20 mouse cellular contexts compared by ENCODE assay signal in the genomic region with DNA sequence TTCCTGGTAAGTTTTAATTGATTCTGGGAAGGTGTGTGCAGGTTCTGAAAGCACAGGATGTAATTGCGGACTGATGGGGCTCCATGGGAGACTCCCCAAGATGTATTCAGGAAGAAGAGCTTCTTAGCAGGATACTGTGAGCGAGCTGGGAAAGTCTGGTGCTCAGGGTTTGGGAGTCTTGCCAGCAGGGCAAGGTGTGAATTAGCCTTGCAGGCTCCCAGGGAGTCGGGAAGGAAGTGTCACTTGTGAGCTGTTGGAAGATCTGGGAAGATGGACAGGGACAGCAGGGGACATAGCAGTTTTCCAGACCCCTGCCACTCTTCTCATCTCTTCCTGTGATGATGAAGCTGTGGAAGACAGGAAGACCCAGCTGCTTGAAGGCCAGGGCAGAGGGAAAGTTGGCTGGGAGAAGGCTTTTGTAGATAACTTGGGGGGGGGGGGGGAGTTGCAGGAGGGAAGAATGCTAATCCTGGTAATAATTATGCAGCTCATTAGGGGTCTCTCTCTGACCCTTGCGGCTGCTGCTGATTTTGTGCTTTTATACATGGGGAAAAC. TPM values are rescaled to one million over a fixed set of nuclear protein-coding genes. Genes with fewer than 3 reads are reported as not detected.
A peak's percentile ranks its signal among the peaks of the same experiment; 100 is the strongest.
DNase-seq lines count a peak whose midpoint lies in the region; ATAC-seq and TF ChIP-seq lines count a peak whose summit lies in the region.
"Had no signal": no experiment of that assay in that cellular context is flagged by ENCODE, and none has a peak within 500 bp of the region (broad histone marks: within the 10 kb centered on the region; RNA-seq: fewer than 3 reads in every experiment).

No protein-coding gene starts in this region.

- H3K4me2 ChIP-seq in hindbrain, embryonic 16.5 days (ENCODE audit: low read length): no peak overlapping the region
- H3K4me2 ChIP-seq in hindbrain, embryonic 13.5 days: no peak overlapping the region
- H3K4me2 ChIP-seq: neural tube, embryonic 13.5 days had no signal

- TF ChIP-seq CTCF in cerebellum, adult 2 months (IDR thresholded peaks at IDR 0.05; ENCODE audit: borderline replicate concordance, insufficient read depth, low read depth, low read length): no peak

- H3K9me3 ChIP-seq in hindbrain, embryonic 16.5 days (ENCODE audit: control insufficient read depth, low read length): no peaks in the 10 kb centered on the region
- no peaks in the 10 kb centered on the region for H3K9me3 ChIP-seq in hindbrain, embryonic 13.5 days
- H3K9me3 ChIP-seq: embryonic facial prominence, embryonic 10.5 days; neural tube, embryonic 13.5 days had no signal

- intact Hi-C loops in left cerebral cortex, postnatal 4 days (cut with DNase I): no loop called here
- intact Hi-C loops in left cerebral cortex, postnatal 25 days (cut with DNase I): no loop called here
- intact Hi-C loops in heart, postnatal 36 days (cut with DNase I): no loop called here

- peak; percentile 24 to 37 for DNase-seq in cerebellum, adult 2 months
- peak; percentile 38 for DNase-seq in left cerebral cortex, postnatal 4 days
- no peak for DNase-seq in left cerebral cortex, postnatal 25 days (ENCODE audit: low spot score in 2 of 2)
- peak; percentile 10 to 47 for DNase-seq in cerebellum, postnatal 25 days
- no peak for DNase-seq in heart, postnatal 36 days
- DNase-seq: adrenal gland, postnatal 14 days; heart, adult 18-20 months; heart, postnatal 14 days; liver; right cerebral cortex, postnatal 4 days had no signal

- no peak for ATAC-seq in cerebellum, adult (ENCODE audit: insufficient number of reproducible peaks, low FRiP score, low TSS enrichment)
- peak; percentile 34; the same call in 1 of the 2 replicates for ATAC-seq in hindbrain, embryonic 16.5 days
- ATAC-seq in hindbrain, embryonic 13.5 days (ENCODE audit: low FRiP score): no peak
- ATAC-seq: inflammation-experienced regulatory T-cells, adult 6 months; lung, postnatal 0 days had no signal

- TF ChIP-seq POLR2A in cerebellum, adult 2 months (IDR thresholded peaks at IDR 0.05; ENCODE audit: borderline replicate concordance, insufficient read depth, low read length): no peak

- no peak overlapping the region for H3K27ac ChIP-seq in cerebellum, adult 2 months (ENCODE audit: insufficient read depth, low read length)
- 0 out of 2 replicates have a peak overlapping the region, but pooled peaks have one; percentile 18 for H3K27ac ChIP-seq in hindbrain, embryonic 16.5 days (ENCODE audit: low read depth, low read length)
- no peak overlapping the region for H3K27ac ChIP-seq in hindbrain, embryonic 13.5 days
- H3K27ac ChIP-seq: embryonic facial prominence, embryonic 10.5 days; left cerebral cortex, adult 2 months; neural tube, embryonic 13.5 days had no signal

- H3K4me3 ChIP-seq in cerebellum, adult 2 months (replicated peaks; ENCODE audit: insufficient read depth, low read depth, low read length): no peak overlapping the region
- no peak overlapping the region for H3K4me3 ChIP-seq in hindbrain, embryonic 16.5 days (ENCODE audit: low read length)
- H3K4me3 ChIP-seq in hindbrain, embryonic 13.5 days: no peak overlapping the region
- H3K4me3 ChIP-seq: embryonic facial prominence, embryonic 10.5 days; erythroblast, embryonic 14.5 days; left cerebral cortex, adult 2 months; megakaryocyte, embryonic 14.5 days; neural tube, embryonic 13.5 days had no signal

- WGBS in cerebellum, adult 2 months: 26% methylated on average over 4 of the region's 4 CpGs
- WGBS in hindbrain, embryonic 16.5 days: 40% methylated on average over 4 of the region's 4 CpGs
- WGBS in hindbrain, embryonic 13.5 days: 52% methylated on average over 4 of the region's 4 CpGs

- H3K9ac ChIP-seq in hindbrain, embryonic 16.5 days (ENCODE audit: low read depth, low read length): no peak overlapping the region
- no peak overlapping the region for H3K9ac ChIP-seq in hindbrain, embryonic 13.5 days
- H3K9ac ChIP-seq: neural tube, embryonic 13.5 days had no signal

- no peaks in the 10 kb centered on the region for H3K27me3 ChIP-seq in cerebellum, adult 2 months (ENCODE audit: control insufficient read depth, insufficient read depth, low read length)
- H3K27me3 ChIP-seq in hindbrain, embryonic 16.5 days (replicated peaks; ENCODE audit: control insufficient read depth, insufficient read depth, low read length): no peaks in the 10 kb centered on the region
- no peaks in the 10 kb centered on the region for H3K27me3 ChIP-seq in hindbrain, embryonic 13.5 days
- H3K27me3 ChIP-seq: megakaryocyte, embryonic 14.5 days; neural tube, embryonic 13.5 days had no signal

- H3K36me3 ChIP-seq in hindbrain, embryonic 16.5 days (ENCODE audit: control insufficient read depth, insufficient read depth, low read length): no peaks in the 10 kb centered on the region
- H3K36me3 ChIP-seq in hindbrain, embryonic 13.5 days: peaks cover 7% of the 10 kb centered on the region
- H3K36me3 ChIP-seq: neural tube, embryonic 13.5 days had no signal

- H3K4me1 ChIP-seq in cerebellum, adult 2 months (ENCODE audit: control insufficient read depth, insufficient read depth, low read length): no peaks in the 10 kb centered on the region; the same call in 1 of the 2 replicates
- H3K4me1 ChIP-seq in hindbrain, embryonic 16.5 days (ENCODE audit: control insufficient read depth, insufficient read depth, low read depth, low read length): peaks cover 7% of the 10 kb centered on the region
- H3K4me1 ChIP-seq in hindbrain, embryonic 13.5 days (replicated peaks): peaks cover 39% of the 10 kb centered on the region

RNA-seq across cellular contexts. Expression of gene Dapk1, which starts 19.7 kb away (rescaled TPM):
- polyA plus RNA-seq in cerebellum, adult 2 months (2012; rRNA removed): 12.8 and 13.6 TPM in 2 replicates
- polyA plus RNA-seq in hindbrain, embryonic 16.5 days (2015; fragmentation: Nextera tagmentation; extraction: Ambion mirVana): 33.2 and 39.4 TPM in 2 replicates
- 36.9 and 37.9 TPM in 2 replicates for polyA plus RNA-seq in hindbrain, embryonic 13.5 days (2015; fragmentation: Nextera tagmentation; extraction: Ambion mirVana)
- total RNA-seq in left cerebral cortex, postnatal 4 days (2021): 100 to 1,000 TPM; 105 to 110 TPM
- 10 to 100 TPM; 90.4 to 99.4 TPM for total RNA-seq in left cerebral cortex, postnatal 25 days (2021)
- 10 to 100 TPM; 22.2 to 35.8 TPM for total RNA-seq in heart, postnatal 36 days (2021)

Comparison
In these comparisons a context has a peak if more than half of its experiments do, and no peak if none do; other contexts are left out.
1. DNase-seq: peak in cerebellum, adult 2 months (2 of 2), left cerebral cortex, postnatal 4 days (single experiment) and cerebellum, postnatal 25 days (2 of 2); none in left cerebral cortex, postnatal 25 days (0 of 2) and heart, postnatal 36 days (0 of 2).